Mouse (Mus musculus) kidney, postnatal 36 days (tissue): ENCODE data around the gene Fcgrt.

Experiments
- DNase-seq, 2 experiments: peaks; one replicate each; pipeline ENCODE4 v3.0.0; 2021 to 2022; ENCODE audit warnings: mixed read lengths in 2 of 2

Fcgrt gene

GRCm38 (mm10) chr7:45053117-45053930 lies 50.3 kb downstream of the Fcgrt start:
- peak; percentile 59 to 80 for DNase-seq

- peak in 1 of 2 experiments; percentile 62 for DNase-seq
Observed at GRCm38 (mm10) chr7:45052862-45053116, 50.9 kb downstream of the Fcgrt start, which contains the start of gene Prr12. Gene Prr12 (minus strand): TSS chr7:45052881.

GRCm38 (mm10) chr7:45052181-45052861 lies 51.3 kb downstream of the Fcgrt start:
- peak; percentile 13 to 39 for DNase-seq

- no peak for DNase-seq
Observed at GRCm38 (mm10) chr7:45051601-45051974, 52.1 kb downstream of the Fcgrt start.

- peak; percentile 74 to 77 for DNase-seq
Observed at GRCm38 (mm10) chr7:45050945-45051600, 52.6 kb downstream of the Fcgrt start.

- no peak for DNase-seq
Observed at GRCm38 (mm10) chr7:45048923-45049657, 54.6 kb downstream of the Fcgrt start.

- peak in 1 of 2 experiments; percentile 27 for DNase-seq
Observed at GRCm38 (mm10) chr7:45048001-45048890, 55.4 kb downstream of the Fcgrt start.

- no peak for DNase-seq
Observed at GRCm38 (mm10) chr7:45047491-45047890, 56.2 kb downstream of the Fcgrt start.

- no peak for DNase-seq
Observed at GRCm38 (mm10) chr7:45046853-45047350, 56.7 kb downstream of the Fcgrt start.

- DNase-seq = no peak
Observed at GRCm38 (mm10) chr7:45045741-45046140, 57.9 kb downstream of the Fcgrt start.

GRCm38 (mm10) chr7:45043307-45043706 lies 60.3 kb downstream of the Fcgrt start:
- no peak for DNase-seq
